Comparison of ENCODE assay signal across 8 mouse cellular contexts in the genomic region with DNA sequence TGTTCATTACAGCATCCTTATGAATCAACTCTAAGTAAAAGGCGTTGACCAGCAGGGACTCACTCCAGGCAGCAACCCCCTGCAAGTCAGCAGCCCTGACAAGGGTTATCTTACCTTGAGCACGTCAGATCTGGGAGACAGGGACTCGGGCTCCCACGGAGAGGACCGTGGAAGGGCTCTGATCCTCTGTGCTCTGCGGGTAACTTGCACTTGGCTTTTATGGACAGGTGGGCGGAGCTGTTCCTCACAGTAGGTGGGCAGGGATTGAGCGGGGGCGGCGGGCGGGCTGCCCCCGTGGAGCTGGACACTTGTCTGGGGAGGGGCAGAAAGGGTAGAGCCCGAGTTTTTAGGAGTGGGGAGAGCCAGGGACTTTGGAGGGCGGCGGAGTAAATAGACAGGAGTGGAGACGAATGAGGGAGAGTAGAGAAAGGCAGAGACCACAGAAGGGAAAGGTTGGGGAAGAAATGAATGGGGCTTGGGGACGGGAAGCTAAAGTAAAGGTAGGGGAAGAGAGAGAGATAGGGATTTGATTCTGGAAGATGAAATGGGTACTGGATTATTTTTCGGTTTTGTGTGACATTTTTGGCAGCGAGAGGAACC. TPM values are rescaled to one million over a fixed set of nuclear protein-coding genes. Genes with fewer than 3 reads are reported as not detected.
DNase-seq lines count a peak whose midpoint lies in the region; ATAC-seq and TF ChIP-seq lines count a peak whose summit lies in the region.

Col8a1 (minus strand) TSS at position 212 of the 600 bp plus-strand sequence.

- H3K9ac ChIP-seq in heart, embryonic 12.5 days: peak within 1 kb of the TSS; percentile 39

- H3K36me3 ChIP-seq in heart, embryonic 12.5 days: no peaks in the 10 kb centered on the region

- TF ChIP-seq CTCF in cortical plate, adult 2 months (IDR thresholded peaks at IDR 0.05; ENCODE audit: extremely low read depth, insufficient read depth, low read length): no peak

- H3K4me2 ChIP-seq in heart, embryonic 12.5 days: peak within 1 kb of the TSS; percentile 82

- peak within 1 kb of the TSS; percentile 49 for H3K4me3 ChIP-seq in cortical plate, adult 2 months (ENCODE audit: insufficient read depth, low read length)
- peak within 1 kb of the TSS; percentile 54 for H3K4me3 ChIP-seq in heart, embryonic 12.5 days

- peak; percentile 13 to 20 for DNase-seq in left cerebral cortex, postnatal 25 days (ENCODE audit: low spot score in 2 of 2)
- no peak for DNase-seq in left cerebral cortex, postnatal 14 days (ENCODE audit: low spot score in 2 of 2)
- peak; percentile 12 for DNase-seq in kidney, postnatal 14 days
- DNase-seq in neural tube, embryonic 10.5 days (ENCODE audit: extremely low spot score, low spot score): peak; percentile 17

- intact Hi-C loops in left cerebral cortex, postnatal 25 days (cut with DNase I): loop anchor here (10.0 kb wide), 1 partner anchor 120 kb away; no protein-coding TSS in a partner anchor
- intact Hi-C loops in left cerebral cortex, postnatal 14 days (cut with DNase I): no loop called here

- no peaks in the 10 kb centered on the region for H3K27me3 ChIP-seq in heart, embryonic 12.5 days (replicated peaks)

- H3K27ac ChIP-seq in cortical plate, adult 2 months (ENCODE audit: insufficient read depth, low read length): peak within 1 kb of the TSS; percentile 26
- H3K27ac ChIP-seq in heart, embryonic 12.5 days (ENCODE audit: poor library complexity, severe bottlenecking): no peak within 1 kb of the TSS

- 2% methylated on average over 19 of the region's 19 CpGs for WGBS in heart, embryonic 12.5 days

- no peak for ATAC-seq in heart, embryonic 12.5 days (ENCODE audit: insufficient number of reproducible peaks, low FRiP score)
- no peak for ATAC-seq in monocyte, adult 5-6 weeks (replicated peaks; ENCODE audit: insufficient number of reproducible peaks, low FRiP score, low TSS enrichment, poor library complexity, severe bottlenecking)
- no peak for ATAC-seq in erythroblast, adult 5-6 weeks (replicated peaks; ENCODE audit: low FRiP score, poor library complexity, severe bottlenecking)

- no peaks in the 10 kb centered on the region for H3K9me3 ChIP-seq in heart, embryonic 12.5 days (replicated peaks)

- H3K4me1 ChIP-seq in cortical plate, adult 2 months (ENCODE audit: control insufficient read depth, insufficient read depth, low read length): peaks cover 2% of the 10 kb centered on the region; the same call in 1 of the 2 replicates
- H3K4me1 ChIP-seq in heart, embryonic 12.5 days (replicated peaks): peaks cover 12% of the 10 kb centered on the region; the same call in 1 of the 2 replicates

- no peak for TF ChIP-seq POLR2A in cortical plate, adult 2 months (IDR thresholded peaks at IDR 0.05; ENCODE audit: extremely low read depth, insufficient read depth, low read length)

RNA-seq across cellular contexts. Expression of gene Col8a1, which starts in this region (rescaled TPM):
- total RNA-seq in left cerebral cortex, postnatal 25 days (2021): 1 to 10 TPM; 2.3 to 3.3 TPM
- total RNA-seq in left cerebral cortex, postnatal 14 days (2021): 1 to 10 TPM; 4.4 to 5.6 TPM
- polyA plus RNA-seq in cortical plate, adult 2 months (2012; rRNA removed): 1.3 and 1.4 TPM in 2 replicates
- 2.2 and 2.3 TPM in 2 replicates for polyA plus RNA-seq in heart, embryonic 12.5 days (2016; fragmentation: Nextera tagmentation; extraction: Ambion mirVana)
- not detected in 3 replicates for total RNA-seq in monocyte, adult 5-6 weeks (2017)
- not detected in 2 replicates for total RNA-seq in erythroblast, adult 5-6 weeks (2015; ENCODE audit: low replicate concordance)
- total RNA-seq in erythroblast, adult 5-6 weeks (2017; ENCODE audit: low replicate concordance): 0.56 TPM in 1 of 2 replicates, not detected in the other

Comparison
In these comparisons a context has a peak if more than half of its experiments do, and no peak if none do; other contexts are left out.
1. DNase-seq: peak in left cerebral cortex, postnatal 25 days (2 of 2), kidney, postnatal 14 days (single experiment) and neural tube, embryonic 10.5 days (single experiment); none in left cerebral cortex, postnatal 14 days (0 of 2).